ENCODE assay signal across 20 mouse cellular contexts in genomic region chr2:153842854-153843253, GRCm38 (mm10). TPM values are rescaled to one million over a fixed set of nuclear protein-coding genes. Genes with fewer than 3 reads are reported as not detected.
"Had no signal": no experiment of that assay in that cellular context is flagged by ENCODE, and none has a peak within 500 bp of the region (broad histone marks: within the 10 kb centered on the region; RNA-seq: fewer than 3 reads in every experiment).

No protein-coding gene starts in this region.

- ATAC-seq: liver, embryonic 12.5 days; midbrain, embryonic 13.5 days; midbrain, embryonic 16.5 days had no signal

- DNase-seq: kidney, postnatal 10 days; kidney, postnatal 36 days; liver; lung, adult 18-20 months; lung, postnatal 10 days; lung, postnatal 36 days; retina, postnatal 1 day; right cerebral cortex, postnatal 25 days; thymus, adult 2 months; thymus, postnatal 14 days; thymus, postnatal 4 days had no signal

RNA-seq across cellular contexts. Expression of gene Sun5, which starts 28.0 kb away (rescaled TPM):
- total RNA-seq: layer of hippocampus, adult 18-20 months; layer of hippocampus, postnatal 14 days; left cerebral cortex, adult 18-20 months; left cerebral cortex, postnatal 25 days; monocyte, adult 5-6 weeks; neutrophil, adult 5-6 weeks had no signal

RNA-seq across cellular contexts. Expression of gene Bpifb2, which starts 32.0 kb away (rescaled TPM):
- total RNA-seq: layer of hippocampus, adult 18-20 months; layer of hippocampus, postnatal 14 days; left cerebral cortex, adult 18-20 months; left cerebral cortex, postnatal 25 days; monocyte, adult 5-6 weeks; neutrophil, adult 5-6 weeks had no signal

RNA-seq across cellular contexts. Expression of gene Bpifb6, which starts 57.3 kb away (rescaled TPM):
- total RNA-seq: layer of hippocampus, adult 18-20 months; layer of hippocampus, postnatal 14 days; left cerebral cortex, adult 18-20 months; left cerebral cortex, postnatal 25 days; monocyte, adult 5-6 weeks; neutrophil, adult 5-6 weeks had no signal
